Mouse (Mus musculus) kidney, embryonic 15.5 days (tissue): ENCODE data around the gene Pkd1l1. TPM values are rescaled to one million over a fixed set of nuclear protein-coding genes. Genes with fewer than 3 reads are reported as not detected.

Experiments
- ATAC-seq: fragments of 200-750 bp; cut with Nextera tagmentation; replicated peaks from 2 replicates; pipeline ENCODE4 v1.8.0; 2017; ENCODE audit warnings: moderate TSS enrichment; ENCODE audit not compliant: low FRiP score
- H3K27ac ChIP-seq: fragments of 300-500 bp; sonication (generic); 2 replicates; pipeline ENCODE4 v1.5.1; 2015; ENCODE audit warnings: mild to moderate bottlenecking, inconsistent platforms
- H3K27me3 ChIP-seq: fragments of 300-500 bp; sonication (generic); 2 replicates; pipeline ENCODE4 v1.6.1; 2015; ENCODE audit warnings: inconsistent platforms
- H3K36me3 ChIP-seq: fragments of 300-500 bp; sonication (generic); 2 replicates; pipeline ENCODE4 v1.6.1; 2015; ENCODE audit warnings: inconsistent platforms
- H3K4me1 ChIP-seq: fragments of 300-500 bp; sonication (generic); 2 replicates; pipeline ENCODE4 v1.6.1; 2015; ENCODE audit warnings: inconsistent platforms
- H3K4me2 ChIP-seq: fragments of 300-500 bp; sonication (generic); 2 replicates; pipeline ENCODE4 v1.6.1; 2015; ENCODE audit warnings: moderate library complexity, mild to moderate bottlenecking, inconsistent platforms
- H3K4me3 ChIP-seq: fragments of 300-500 bp; sonication (generic); replicated peaks from 2 replicates; pipeline ENCODE4 v1.5.1; 2015; ENCODE audit warnings: mild to moderate bottlenecking, inconsistent platforms
- H3K9ac ChIP-seq: fragments of 300-500 bp; sonication (generic); 2 replicates; pipeline ENCODE4 v1.6.1; 2015; ENCODE audit warnings: mild to moderate bottlenecking, inconsistent platforms
- H3K9me3 ChIP-seq: fragments of 300-500 bp; sonication (generic); replicated peaks from 2 replicates; pipeline ENCODE4 v1.6.1; 2016; ENCODE audit warnings: inconsistent platforms
- WGBS: fragments of 180-500 bp; shearing (Covaris S2); methylation state at CpG from one replicate; pipeline ENCODE4 v1.1.7; 2015; ENCODE audit warnings: mixed read lengths; 5-methylcytosine and 5-hydroxymethylcytosine counted together
- polyA plus RNA-seq: library from polyadenylated mRNA; unstranded; fragments of >200 nt; fragmentation: Nextera tagmentation; extraction: Ambion mirVana; gene quantifications from 2 replicates; pipeline ENCODE4 v1.2.1, GENCODE M21; 2015

Gene Pkd1l1
- polyA plus RNA-seq, 1 experiment from 2014 or later, result 0.21 TPM

- no peaks in the 10 kb centered on the region for H3K36me3 ChIP-seq
- ATAC-seq, result peak; percentile 73
- no peaks in the 10 kb centered on the region for H3K9me3 ChIP-seq
- no peaks in the 10 kb centered on the region for H3K27me3 ChIP-seq
- H3K4me1 ChIP-seq, result peaks cover 41% of the 10 kb centered on the region
- no peak overlapping the region for H3K4me2 ChIP-seq
- H3K9ac ChIP-seq, result no peak overlapping the region
- 34% methylated on average over 10 of the region's 10 CpGs for WGBS
- H3K4me3 ChIP-seq, result no peak overlapping the region
- peak overlapping the region; percentile 83 for H3K27ac ChIP-seq
These were observed 191.5 kb downstream of the Pkd1l1 start for GRCm38 (mm10) chr11:8781308-8782140.

GRCm38 (mm10) chr11:8779427-8779826 is 193.6 kb downstream of the Pkd1l1 start:
- no peak overlapping the region for H3K4me2 ChIP-seq
- no peaks in the 10 kb centered on the region for H3K36me3 ChIP-seq
- 45% methylated on average over 3 of the region's 3 CpGs for WGBS
- H3K27me3 ChIP-seq, result no peaks in the 10 kb centered on the region
- H3K4me3 ChIP-seq, result no peak overlapping the region
- no peak overlapping the region for H3K9ac ChIP-seq
- peaks cover 34% of the 10 kb centered on the region for H3K4me1 ChIP-seq
- ATAC-seq, result peak; percentile 45
- no peaks in the 10 kb centered on the region for H3K9me3 ChIP-seq
- H3K27ac ChIP-seq, result peak overlapping the region; percentile 72

Other genes with a start within 250 kb of the Pkd1l1 start
- 22.1 and 22.3 TPM in 2 replicates for gene Hus1, start 37.9 kb upstream of the Pkd1l1 start, polyA plus RNA-seq
- gene Gm11992, start 75.3 kb upstream of the Pkd1l1 start, polyA plus RNA-seq, result 3.2 and 3.8 TPM in 2 replicates
- gene Sun3, start 75.7 kb upstream of the Pkd1l1 start, polyA plus RNA-seq, result not detected in 2 replicates
- 11.4 and 12.4 TPM in 2 replicates for gene Upp1, start 144.8 kb upstream of the Pkd1l1 start, polyA plus RNA-seq
- gene Abca13, start 218.7 kb upstream of the Pkd1l1 start, polyA plus RNA-seq, result 0.16 and 0.17 TPM in 2 replicates